Mouse (Mus musculus): ENCODE measurements around the gene Mogs. TPM values are rescaled to one million over a fixed set of nuclear protein-coding genes. Genes with fewer than 3 reads are reported as not detected.
"Not testable (repeated sequence)": the region's sequence is repeated elsewhere in the genome, so short reads cannot be mapped to it uniquely, and the experiment has no call there.

The Mogs gene
- polyA plus RNA-seq, 1 experiment: 45.6 TPM

DNA sequence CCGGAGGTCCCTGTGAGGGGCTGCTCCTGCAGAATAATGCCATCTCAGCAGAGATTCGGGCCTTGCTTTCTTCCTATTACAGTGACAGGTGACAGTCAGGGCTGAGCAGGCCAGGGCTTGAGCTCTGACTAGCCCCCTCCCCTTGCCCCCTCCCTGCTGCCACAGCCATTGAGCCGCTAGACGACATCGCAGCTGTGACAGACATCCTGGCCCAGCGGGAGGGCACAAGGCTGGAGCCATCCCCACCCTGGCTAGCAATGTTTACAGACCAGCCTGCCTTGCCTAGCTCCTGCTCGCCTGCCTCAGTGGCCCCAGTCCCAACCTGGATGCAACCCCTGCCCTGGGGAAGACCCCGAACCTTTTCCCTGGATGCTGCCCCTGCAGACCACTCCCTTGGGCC is 36.4 kb downstream of the Mogs start:
- Histone ChIP-seq H3K4me1 (ENCODE audit: control insufficient read depth, insufficient read depth, insufficient read length, low read length) (peaks cover 9% of the 10 kb centered on the region; the same call in 1 of the 2 replicates), H3K27me3 (ENCODE audit: control insufficient read depth, insufficient read depth, low read length) (no peaks in the 10 kb centered on the region), H3K36me3 (ENCODE audit: control insufficient read depth, insufficient read depth, low read length) (peaks cover 23% of the 10 kb centered on the region; the same call in 1 of the 2 replicates), H3K27ac (ENCODE audit: insufficient read depth, low read depth, low read length) (no peak overlapping the region), H3K4me3 (ENCODE audit: low read depth, low read length) (no peak overlapping the region)
- TF ChIP-seq CTCF (IDR thresholded peaks at IDR 0.05; ENCODE audit: extremely low read depth, insufficient read length, insufficient replicate concordance, low read depth, low read length) (no peak), POLR2A (IDR thresholded peaks at IDR 0.05; ENCODE audit: low read depth, low read length) (no peak)
- 74% methylated on average over 8 of the region's 8 CpGs for WGBS

DNA sequence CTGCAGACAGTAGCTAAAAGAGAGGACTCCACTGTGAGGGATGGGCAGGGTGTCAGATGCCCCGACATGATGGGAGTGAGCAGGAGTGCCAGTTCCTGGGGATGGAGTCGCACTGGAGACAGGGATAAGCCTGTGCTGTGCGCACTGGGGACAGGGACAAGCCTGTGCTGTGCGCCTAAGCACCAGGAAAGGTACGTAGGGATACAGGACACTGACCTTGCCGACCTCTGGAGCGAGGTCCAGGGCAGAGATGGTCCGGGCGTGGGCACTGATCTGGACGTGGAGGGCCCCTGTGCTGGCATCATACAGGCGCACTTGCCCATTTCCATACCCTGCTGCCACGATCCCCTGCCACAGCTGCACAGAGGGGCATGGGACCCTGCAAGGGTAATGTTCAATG is 37.7 kb downstream of the Mogs start:
- no peak overlapping the region for H3K4me3 ChIP-seq (ENCODE audit: low read depth, low read length)
- WGBS: 74% methylated on average over 12 of the region's 12 CpGs
- TF ChIP-seq CTCF (IDR thresholded peaks at IDR 0.05; ENCODE audit: extremely low read depth, insufficient read length, insufficient replicate concordance, low read depth, low read length) (no peak), POLR2A (IDR thresholded peaks at IDR 0.05; ENCODE audit: low read depth, low read length) (no peak)
- H3K36me3 ChIP-seq (ENCODE audit: control insufficient read depth, insufficient read depth, low read length): peaks cover 11% of the 10 kb centered on the region; the same call in 1 of the 2 replicates
- no peaks in the 10 kb centered on the region for H3K27me3 ChIP-seq (ENCODE audit: control insufficient read depth, insufficient read depth, low read length)
- H3K4me1 ChIP-seq (ENCODE audit: control insufficient read depth, insufficient read depth, insufficient read length, low read length): peaks cover 9% of the 10 kb centered on the region; the same call in 1 of the 2 replicates
- H3K27ac ChIP-seq (ENCODE audit: insufficient read depth, low read depth, low read length): no peak overlapping the region

DNA sequence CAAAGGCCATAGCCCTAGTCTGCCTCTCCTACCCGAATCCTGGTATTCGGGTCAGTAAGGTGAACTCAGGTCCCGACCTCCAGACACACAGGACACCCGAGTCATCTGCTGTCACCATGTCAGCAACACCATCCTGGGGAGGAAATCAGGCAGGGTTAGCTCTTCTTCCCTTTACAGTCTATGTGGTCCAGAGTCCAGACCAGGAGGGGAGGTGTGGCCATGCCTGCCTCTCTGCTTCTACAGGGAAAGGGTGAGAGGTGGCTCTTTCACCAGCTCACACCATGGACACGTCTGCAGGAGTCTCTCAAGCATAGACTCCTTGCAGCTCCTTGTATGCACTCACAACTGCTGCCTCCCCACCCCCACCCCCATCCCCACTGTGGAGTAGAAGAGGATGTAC is 38.2 kb downstream of the Mogs start:
- no peak overlapping the region for H3K4me3 ChIP-seq (ENCODE audit: low read depth, low read length)
- no peak overlapping the region for H3K27ac ChIP-seq (ENCODE audit: insufficient read depth, low read depth, low read length)
- 44% methylated on average over 5 of the region's 5 CpGs for WGBS
- H3K36me3 ChIP-seq (ENCODE audit: control insufficient read depth, insufficient read depth, low read length): peaks cover 8% of the 10 kb centered on the region; the same call in 1 of the 2 replicates
- TF ChIP-seq CTCF (IDR thresholded peaks at IDR 0.05; ENCODE audit: extremely low read depth, insufficient read length, insufficient replicate concordance, low read depth, low read length) (no peak), POLR2A (IDR thresholded peaks at IDR 0.05; ENCODE audit: low read depth, low read length) (no peak)
- H3K4me1 ChIP-seq (ENCODE audit: control insufficient read depth, insufficient read depth, insufficient read length, low read length): peaks cover 9% of the 10 kb centered on the region; the same call in 1 of the 2 replicates
- H3K27me3 ChIP-seq (ENCODE audit: control insufficient read depth, insufficient read depth, low read length): no peaks in the 10 kb centered on the region

DNA sequence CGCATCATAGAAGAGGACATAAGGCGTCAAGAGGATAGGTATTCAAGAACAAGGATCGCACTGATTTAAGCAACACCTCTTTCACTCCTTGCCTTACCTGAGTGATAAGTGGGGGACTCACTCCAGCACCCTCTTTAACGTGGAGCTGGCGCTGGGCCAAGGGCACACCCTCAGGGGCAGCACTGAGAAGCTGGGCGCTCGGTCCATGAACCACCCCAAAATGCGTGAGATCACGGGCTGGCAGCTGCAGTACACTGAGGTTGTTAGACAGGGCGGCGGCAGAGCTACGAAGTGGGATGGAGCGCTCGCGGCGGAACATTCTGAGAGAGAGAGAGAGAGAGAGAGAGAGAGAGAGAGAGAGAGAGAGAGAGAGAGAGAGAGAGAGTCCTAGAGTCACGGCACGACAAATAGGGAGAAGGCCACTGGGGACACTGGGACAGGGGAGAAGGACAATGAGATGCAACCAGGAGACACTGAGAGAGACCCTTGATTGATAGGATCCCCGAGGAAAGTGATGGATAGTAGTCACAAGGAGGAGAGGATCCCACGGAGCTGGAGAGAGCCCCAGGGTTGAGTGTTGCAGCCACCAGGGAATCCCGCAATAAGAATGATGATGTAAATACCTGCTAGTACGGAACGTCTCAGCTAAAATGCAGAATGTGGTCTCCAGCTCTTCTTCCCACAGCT is 40.4 kb downstream of the Mogs start:
- H3K36me3 ChIP-seq (ENCODE audit: control insufficient read depth, insufficient read depth, low read length): peaks cover 1% of the 10 kb centered on the region; the same call in 1 of the 2 replicates
- H3K27me3 ChIP-seq (ENCODE audit: control insufficient read depth, insufficient read depth, low read length): no peaks in the 10 kb centered on the region
- H3K27ac ChIP-seq (ENCODE audit: insufficient read depth, low read depth, low read length): no peak overlapping the region
- TF ChIP-seq CTCF (IDR thresholded peaks at IDR 0.05; ENCODE audit: extremely low read depth, insufficient read length, insufficient replicate concordance, low read depth, low read length) (no peak), POLR2A (IDR thresholded peaks at IDR 0.05; ENCODE audit: low read depth, low read length) (no peak)
- H3K4me1 ChIP-seq (ENCODE audit: control insufficient read depth, insufficient read depth, insufficient read length, low read length): peaks cover 9% of the 10 kb centered on the region; the same call in 1 of the 2 replicates
- WGBS: 9% methylated on average over 23 of the region's 23 CpGs
- peak overlapping the region; percentile 69 for H3K4me3 ChIP-seq (ENCODE audit: low read depth, low read length)

DNA sequence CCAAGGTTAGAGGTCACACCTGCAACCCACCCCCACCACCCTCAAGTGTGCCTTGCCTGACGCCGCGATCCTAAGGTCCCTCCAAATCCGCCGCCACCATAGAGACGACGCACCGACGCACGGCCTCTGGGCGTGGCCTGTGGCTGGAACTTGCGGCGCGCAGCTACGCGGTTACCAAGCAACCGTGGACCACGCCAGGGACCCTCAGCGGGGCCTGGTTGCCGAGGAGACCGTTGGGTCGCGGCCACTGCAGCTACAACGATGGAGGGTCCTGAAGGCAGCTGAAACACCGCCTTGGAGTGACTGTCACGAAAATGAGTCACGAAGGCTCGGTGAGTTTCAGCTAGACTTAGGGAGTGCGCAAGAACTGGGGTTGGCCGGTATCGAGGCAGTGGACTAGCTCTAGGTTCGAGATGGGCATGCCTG is 41.0 kb downstream of the Mogs start, which contains the start of the genes Wdr54 and 1700003E16Rik:
Gene Wdr54, minus strand, starts transcription at position 139 of the 426 bp plus-strand sequence.
Gene 1700003E16Rik, plus strand, starts transcription at position 146 of the 426 bp plus-strand sequence.
- Histone ChIP-seq H3K4me3 (ENCODE audit: low read depth, low read length) (peak within 1 kb of the TSS; percentile 69), H3K4me1 (ENCODE audit: control insufficient read depth, insufficient read depth, insufficient read length, low read length) (peaks cover 9% of the 10 kb centered on the region; the same call in 1 of the 2 replicates), H3K27me3 (ENCODE audit: control insufficient read depth, insufficient read depth, low read length) (no peaks in the 10 kb centered on the region), H3K27ac (ENCODE audit: insufficient read depth, low read depth, low read length) (no peak within 1 kb of the TSS), H3K36me3 (ENCODE audit: control insufficient read depth, insufficient read depth, low read length) (peaks cover under 1% of the 10 kb centered on the region; the same call in 1 of the 2 replicates)
- 1% methylated on average over 32 of the region's 32 CpGs for WGBS
- TF ChIP-seq CTCF (IDR thresholded peaks at IDR 0.05; ENCODE audit: extremely low read depth, insufficient read length, insufficient replicate concordance, low read depth, low read length): no peak
- TF ChIP-seq POLR2A (IDR thresholded peaks at IDR 0.05; ENCODE audit: low read depth, low read length): no peak

DNA sequence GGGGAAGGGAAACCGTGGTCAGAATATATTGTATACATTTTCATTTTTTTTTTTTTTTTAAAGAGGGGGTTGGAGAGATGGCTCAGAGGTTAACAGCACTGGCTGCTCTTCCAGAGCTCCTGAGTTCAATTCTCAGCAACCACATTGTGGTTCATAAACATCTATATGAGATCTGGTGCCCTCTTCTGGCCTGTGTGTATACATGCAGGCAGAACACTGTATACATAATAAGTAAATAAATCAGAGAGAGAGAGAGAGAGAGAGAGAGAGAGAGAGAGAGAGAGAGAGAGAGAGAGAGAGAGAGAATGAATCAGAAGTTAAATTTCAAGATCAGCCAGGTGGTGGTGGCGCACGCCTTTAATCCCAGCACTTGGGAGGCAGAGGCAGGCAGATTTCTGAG is 44.2 kb downstream of the Mogs start:
- H3K27ac ChIP-seq (ENCODE audit: insufficient read depth, low read depth, low read length); H3K27me3 ChIP-seq (ENCODE audit: control insufficient read depth, insufficient read depth, low read length); H3K4me3 ChIP-seq (ENCODE audit: low read depth, low read length); H3K36me3 ChIP-seq (ENCODE audit: control insufficient read depth, insufficient read depth, low read length); H3K4me1 ChIP-seq (ENCODE audit: control insufficient read depth, insufficient read depth, insufficient read length, low read length): not testable (repeated sequence)
- WGBS: 14% methylated on average over 3 of the region's 3 CpGs

DNA sequence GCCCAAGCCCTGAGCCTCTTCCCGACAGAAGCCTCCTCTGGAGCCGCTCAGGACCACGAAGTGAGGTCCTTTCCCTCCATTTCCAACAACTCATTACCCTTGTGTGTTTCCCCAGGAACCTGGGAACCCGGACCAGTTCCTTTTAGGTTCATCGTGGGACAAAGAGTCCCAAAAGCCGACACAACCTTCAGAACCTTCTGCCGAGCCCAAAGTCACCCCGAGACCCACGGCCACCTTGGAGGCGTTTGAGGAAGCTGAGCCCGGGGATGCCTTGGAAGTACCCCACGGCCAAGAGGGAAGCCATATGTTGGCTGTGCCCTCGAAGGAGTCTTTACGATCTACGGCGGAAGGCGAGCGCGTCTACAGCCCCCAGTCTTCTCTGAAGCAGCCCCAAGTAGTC is 46.1 kb downstream of the Mogs start:
- Histone ChIP-seq H3K4me1 (ENCODE audit: control insufficient read depth, insufficient read depth, insufficient read length, low read length) (peaks cover 7% of the 10 kb centered on the region), H3K27me3 (ENCODE audit: control insufficient read depth, insufficient read depth, low read length) (no peaks in the 10 kb centered on the region), H3K27ac (ENCODE audit: insufficient read depth, low read depth, low read length) (no peak overlapping the region), H3K36me3 (ENCODE audit: control insufficient read depth, insufficient read depth, low read length) (no peaks in the 10 kb centered on the region), H3K4me3 (ENCODE audit: low read depth, low read length) (peak overlapping the region; percentile 65)
- 21% methylated on average over 19 of the region's 19 CpGs for WGBS
- TF ChIP-seq POLR2A (IDR thresholded peaks at IDR 0.05; ENCODE audit: low read depth, low read length) (no peak), CTCF (IDR thresholded peaks at IDR 0.05; ENCODE audit: extremely low read depth, insufficient read length, insufficient replicate concordance, low read depth, low read length) (no peak)
